Mouse (Mus musculus) liver, embryonic 14.5 days (tissue): ENCODE data around the gene Arl6ip4. TPM values are rescaled to one million over a fixed set of nuclear protein-coding genes. Genes with fewer than 3 reads are reported as not detected.

ENCODE experiments used
- ATAC-seq: fragments of 200-750 bp; cut with Nextera tagmentation; 2 replicates; pipeline ENCODE4 v1.8.0; 2017; ENCODE audit warnings: moderate number of reproducible peaks, mild to moderate bottlenecking, moderate library complexity; ENCODE audit not compliant: insufficient read depth
- DNase-seq, 3 experiments: peaks; one replicate each; pipeline ENCODE4 v3.0.0-alpha.2; 2012 to 2013; ENCODE audit warnings: low read depth in 3 of 3, low spot score in 3 of 3
- H3K27ac ChIP-seq: fragments of 300-500 bp; sonication (generic); 2 replicates; pipeline ENCODE4 v1.5.1; 2014; ENCODE audit warnings: moderate library complexity, mild to moderate bottlenecking, control low read depth, inconsistent platforms
- H3K27me3 ChIP-seq: fragments of 300-500 bp; sonication (generic); 2 replicates; pipeline ENCODE4 v1.6.1; 2014; ENCODE audit warnings: mild to moderate bottlenecking, low read length, moderate library complexity; ENCODE audit not compliant: control insufficient read depth, insufficient read depth
- H3K36me3 ChIP-seq: fragments of 300-500 bp; sonication (generic); replicated peaks from 2 replicates; pipeline ENCODE4 v1.6.1; 2014; ENCODE audit warnings: low read depth; ENCODE audit not compliant: control insufficient read depth, insufficient read depth
- H3K4me1 ChIP-seq, 2 experiments: fragments of 200-500 bp in 1 of 2; fragments of 300-500 bp in 1 of 2; sonication (generic) in 1 of 2; replicated peaks; 2 replicates each; pipeline ENCODE4 v1.6.1; 2012 to 2014; ENCODE audit warnings: antibody characterized with exemption in 1 of 2, inconsistent platforms in 1 of 2, low read length in 1 of 2; ENCODE audit not compliant: control insufficient read depth in 2 of 2, insufficient read depth in 2 of 2
- H3K4me2 ChIP-seq: fragments of 300-500 bp; sonication (generic); 2 replicates; pipeline ENCODE4 v1.6.1; 2014; ENCODE audit warnings: low read depth, mild to moderate bottlenecking, control low read depth, moderate library complexity
- H3K4me3 ChIP-seq, 2 experiments: fragments of 200-500 bp in 1 of 2; fragments of 300-500 bp in 1 of 2; sonication (generic) in 1 of 2; 2 replicates each; pipeline ENCODE4 v1.5.1; 2012 to 2014; ENCODE audit warnings: low read depth in 2 of 2, low read length in 2 of 2, mild to moderate bottlenecking in 2 of 2, control low read depth in 1 of 2, inconsistent platforms in 1 of 2, moderate library complexity in 1 of 2; ENCODE audit not compliant: insufficient read depth in 1 of 2
- H3K9ac ChIP-seq: fragments of 300-500 bp; sonication (generic); replicated peaks from 2 replicates; pipeline ENCODE4 v1.6.1; 2014; ENCODE audit warnings: mild to moderate bottlenecking, control low read depth, moderate library complexity
- H3K9me3 ChIP-seq: fragments of 300-500 bp; sonication (generic); 2 replicates; pipeline ENCODE4 v1.6.1; 2016; ENCODE audit warnings: low read length, mixed read lengths; ENCODE audit not compliant: control insufficient read depth
- CTCF ChIP-seq: IDR thresholded peaks from 2 replicates; pipeline ENCODE4 v1.5.1; 2016; ENCODE audit warnings: antibody characterized with exemption, low read depth, control low read depth
- EP300 ChIP-seq: IDR thresholded peaks from 2 replicates; pipeline ENCODE4 v1.6.1; 2016; ENCODE audit warnings: antibody characterized with exemption, low read depth
- WGBS: fragments of 180-500 bp; shearing (Covaris S2); extraction: QIAGEN DNeasy Blood & Tissue Kit; methylation state at CpG from one replicate; pipeline ENCODE4 v1.1.7; 2014; ENCODE audit not compliant: insufficient replicate concordance; 5-methylcytosine and 5-hydroxymethylcytosine counted together
- polyA plus RNA-seq, 2 experiments: library from polyadenylated mRNA; depleted of rRNA in 1 of 2; stranded (reverse) in 1 of 2; unstranded in 1 of 2; fragments of >200 nt; fragmentation: Nextera tagmentation in 1 of 2; extraction: Ambion mirVana in 1 of 2; gene quantifications; 2 replicates each; pipeline versions ENCODE4 v1.2.1 to v1.2.3; 2012 to 2014

Gene Arl6ip4
- polyA plus RNA-seq, 2 experiments: 50.6 to 52.2 TPM

- WGBS: 74% methylated on average over 10 of the region's 10 CpGs
- H3K36me3 ChIP-seq: no peaks in the 10 kb centered on the region
- TF ChIP-seq EP300 (no peak), CTCF (no peak)
- ATAC-seq (no peak), DNase-seq (no peak)
- H3K9ac ChIP-seq: no peak overlapping the region
- no peak overlapping the region for H3K4me3 ChIP-seq
- no peaks in the 10 kb centered on the region for H3K9me3 ChIP-seq
- H3K27me3 ChIP-seq: no peaks in the 10 kb centered on the region
- no peak overlapping the region for H3K4me2 ChIP-seq
- H3K4me1 ChIP-seq: 0 out of 4 replicates have a peak, but pooled peaks cover 0 to 4% of the 10 kb centered on the region in 2 experiments
- H3K27ac ChIP-seq: no peak overlapping the region
Observed at GRCm38 (mm10) chr5:124082447-124082846, 33.4 kb upstream of the Arl6ip4 start.

- ATAC-seq: no peak
- Histone ChIP-seq H3K9ac (no peak overlapping the region), H3K36me3 (no peaks in the 10 kb centered on the region), H3K9me3 (no peaks in the 10 kb centered on the region), H3K4me3 (no peak overlapping the region), H3K4me1 (0 out of 4 replicates have a peak, but pooled peaks cover 0 to 4% of the 10 kb centered on the region in 2 experiments), H3K27me3 (no peaks in the 10 kb centered on the region), H3K4me2 (no peak overlapping the region), H3K27ac (no peak overlapping the region)
- TF ChIP-seq CTCF (0 out of 2 replicates have a peak, but pooled peaks have one; percentile 10), EP300 (no peak)
- DNase-seq: no peak
- WGBS: 75% methylated on average over 17 of the region's 17 CpGs
Observed at GRCm38 (mm10) chr5:124082941-124083688, 32.8 kb upstream of the Arl6ip4 start.

DNA sequence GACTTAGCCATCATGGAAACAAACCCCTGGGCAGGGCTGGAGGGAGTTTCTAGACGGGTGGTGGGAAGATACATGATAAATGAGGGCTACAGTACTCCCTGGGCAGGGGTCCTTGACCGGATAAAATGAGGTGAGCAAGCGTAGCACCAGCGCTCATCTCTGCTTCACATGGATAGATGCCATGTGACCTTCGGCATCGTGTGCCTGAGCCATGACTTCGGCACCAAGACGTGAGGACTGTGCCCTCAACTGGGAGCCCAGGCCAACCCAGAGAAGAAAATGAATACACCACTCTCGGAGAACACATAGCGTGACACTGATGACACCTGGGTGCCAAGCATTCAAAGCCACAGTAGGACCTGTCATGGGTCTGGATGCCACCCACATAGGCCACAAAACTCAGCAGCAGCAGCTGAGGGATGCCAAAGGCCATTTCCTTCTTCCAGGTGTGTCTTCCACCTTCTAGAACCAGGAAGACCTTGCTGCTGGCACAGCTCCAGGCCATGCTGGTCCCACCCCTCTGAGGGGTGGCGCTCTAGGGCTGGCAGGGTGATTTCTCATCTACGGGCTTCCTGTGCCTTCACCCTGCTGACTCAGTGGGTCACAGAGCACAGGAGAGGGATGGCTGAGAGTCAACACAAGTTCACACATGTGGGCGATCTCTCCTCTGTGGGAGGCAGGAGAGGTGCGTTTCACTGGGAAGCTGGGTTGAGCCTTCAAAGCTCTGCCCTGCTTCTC, 31.9 kb upstream of the Arl6ip4 start:
- no peaks in the 10 kb centered on the region for H3K27me3 ChIP-seq
- TF ChIP-seq EP300: no peak
- no peak overlapping the region for H3K4me2 ChIP-seq
- H3K27ac ChIP-seq: no peak overlapping the region
- WGBS: 73% methylated on average over 14 of the region's 14 CpGs
- H3K9me3 ChIP-seq: no peaks in the 10 kb centered on the region
- H3K4me1 ChIP-seq: 0 out of 4 replicates have a peak, but pooled peaks cover 0 to 4% of the 10 kb centered on the region in 2 experiments
- no peak overlapping the region for H3K9ac ChIP-seq
- ATAC-seq: no peak
- no peaks in the 10 kb centered on the region for H3K36me3 ChIP-seq
- no peak overlapping the region for H3K4me3 ChIP-seq
- no peak for DNase-seq

DNA sequence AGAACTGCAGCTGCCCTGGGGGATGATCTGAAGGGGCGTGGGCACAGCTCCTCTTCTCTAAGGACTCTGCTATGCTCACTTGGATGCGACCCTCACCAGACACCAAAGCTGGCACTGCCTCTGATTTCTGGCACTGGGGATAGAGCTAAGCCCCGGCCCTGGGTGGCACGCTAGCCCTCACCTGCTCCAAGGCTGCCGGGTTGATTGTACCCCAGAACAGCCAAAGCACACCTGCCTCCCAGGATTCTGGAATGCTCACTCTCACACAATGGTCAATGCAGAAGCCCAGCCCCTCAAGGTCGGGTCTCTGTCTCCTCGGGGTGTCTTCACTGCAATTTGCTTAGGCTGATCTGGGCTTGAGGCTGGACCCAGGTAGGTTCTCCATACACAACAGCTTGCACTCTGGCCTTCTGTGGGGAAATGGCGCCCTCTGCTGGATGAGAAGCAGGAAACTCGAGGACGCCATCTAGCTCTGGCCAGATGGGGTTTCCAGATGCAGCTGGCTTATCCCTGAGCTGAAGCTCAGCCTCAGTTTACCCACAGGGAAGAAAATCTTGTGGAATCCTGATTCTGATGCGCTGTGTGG, 31.2 kb upstream of the Arl6ip4 start:
- Histone ChIP-seq H3K4me2 (no peak overlapping the region), H3K4me3 (no peak overlapping the region), H3K27me3 (no peaks in the 10 kb centered on the region), H3K9ac (no peak overlapping the region), H3K27ac (no peak overlapping the region), H3K36me3 (no peaks in the 10 kb centered on the region; the same call in 1 of the 2 replicates), H3K4me1 (0 out of 4 replicates have a peak, but pooled peaks cover 0 to 4% of the 10 kb centered on the region in 2 experiments), H3K9me3 (no peaks in the 10 kb centered on the region)
- ATAC-seq: peak; percentile 62; the same call in 1 of the 2 replicates
- TF ChIP-seq CTCF (peak; percentile 100), EP300 (peak; percentile 14; the same call in 1 of the 2 replicates)
- WGBS: 37% methylated on average over 11 of the region's 11 CpGs
- peak; percentile 60 to 73 (median 65) for DNase-seq
